Mouse (Mus musculus): ENCODE data around the gene Cypt15.
"Not testable (repeated sequence)": the region's sequence is repeated elsewhere in the genome, so short reads cannot be mapped to it uniquely, and the experiment has no call there.

Cypt15 gene

DNA sequence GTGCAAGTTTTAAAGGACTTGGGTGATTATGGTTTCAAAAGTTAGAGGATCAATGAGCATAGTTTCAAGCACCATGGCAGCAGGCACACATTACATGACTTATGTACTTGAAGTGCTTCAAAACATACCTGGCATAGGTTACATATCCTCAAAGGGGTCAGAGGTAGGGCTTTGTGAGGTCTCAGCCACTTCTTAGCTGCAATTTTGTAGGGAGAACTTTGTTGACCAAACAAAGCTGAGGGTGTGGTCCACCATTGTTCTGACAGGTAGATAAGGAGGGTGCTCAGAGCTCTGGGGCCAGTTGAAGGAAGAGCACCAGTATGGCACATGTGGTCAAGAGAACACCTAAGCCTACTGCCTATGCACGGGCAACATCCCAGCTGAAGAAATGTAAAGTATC, at the start of gene Cypt15:
TSS of gene Cypt15 (plus strand) at position 301 of the 400 bp plus-strand sequence.
- in situ Hi-C loops (cut with MboI; ENCODE audit: low pct_unique_long_range_greater_than_20kb in 1 of 2, low sequenced_read_pairs in 2 of 2, unreplicated experiment in 1 of 2), result not testable (repeated sequence)

DNA sequence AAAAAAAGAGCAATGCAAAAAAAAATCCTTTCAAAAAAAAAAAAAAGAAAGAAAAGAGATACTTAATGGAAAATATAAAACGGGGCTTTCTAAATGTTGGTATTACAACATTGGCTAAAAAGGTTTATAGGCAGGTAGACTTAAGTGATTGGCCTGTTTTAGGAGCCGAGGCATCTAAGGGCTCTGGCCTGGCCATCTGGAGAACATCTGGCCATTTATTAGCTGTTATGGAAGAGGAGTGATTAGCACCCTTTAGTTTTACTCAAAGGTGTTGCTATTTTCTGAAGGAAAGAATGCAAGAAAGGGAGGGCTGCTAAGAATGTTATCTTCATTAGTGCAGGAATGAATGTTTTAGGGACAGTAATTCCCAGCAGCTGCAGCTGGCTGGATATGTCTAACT, 24.9 kb downstream of the Cypt15 start:
- in situ Hi-C loops (cut with MboI; ENCODE audit: low pct_unique_long_range_greater_than_20kb in 1 of 2, low sequenced_read_pairs in 2 of 2, unreplicated experiment in 1 of 2), result no loop called here

DNA sequence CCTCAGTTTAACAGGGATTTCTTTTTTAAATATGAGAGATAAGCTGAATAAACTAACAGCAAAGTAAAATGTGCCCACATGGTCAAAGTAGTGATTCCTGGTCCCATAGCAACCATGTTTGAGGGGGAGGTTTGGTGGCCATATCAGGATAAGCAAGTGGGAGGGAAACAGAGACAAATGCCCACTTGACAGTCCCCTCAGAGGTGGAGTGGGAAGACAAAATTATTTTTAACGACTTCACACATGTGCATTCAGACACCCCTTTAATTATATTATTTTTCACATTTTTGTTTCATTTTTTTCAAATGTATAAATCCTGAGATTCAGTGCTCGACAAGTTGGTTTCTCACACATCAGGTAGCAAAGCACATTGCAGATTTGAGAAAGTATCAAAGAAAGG, 32.8 kb downstream of the Cypt15 start:
- in situ Hi-C loops (cut with MboI; ENCODE audit: low pct_unique_long_range_greater_than_20kb in 1 of 2, low sequenced_read_pairs in 2 of 2, unreplicated experiment in 1 of 2), result no loop called here

DNA sequence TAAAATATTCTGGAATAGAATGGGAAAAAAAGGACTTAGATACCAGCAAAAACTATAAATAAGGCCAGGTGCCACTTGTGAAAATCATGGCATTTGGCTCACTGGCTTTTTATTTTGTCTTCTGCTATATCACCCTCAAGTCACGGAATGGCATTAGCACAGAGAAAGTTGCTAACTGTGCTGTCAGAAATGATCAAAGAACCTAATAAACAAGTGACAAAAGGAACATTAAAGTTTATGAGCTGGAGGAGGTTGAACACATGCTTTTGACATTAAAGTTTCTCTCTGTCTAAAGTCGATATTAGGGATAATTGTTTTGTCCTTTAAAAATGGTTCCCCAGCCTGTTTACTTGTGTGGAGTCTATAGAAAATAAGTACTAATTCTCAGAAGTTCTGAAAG, 37.7 kb downstream of the Cypt15 start:
- in situ Hi-C loops (cut with MboI; ENCODE audit: low pct_unique_long_range_greater_than_20kb in 1 of 2, low sequenced_read_pairs in 2 of 2, unreplicated experiment in 1 of 2), result no loop called here

Measured in mouse embryonic stem cell (cell line).